Mouse (Mus musculus): ENCODE measurements at regions not wholly inside any gene's neighbourhood (a gene's known extent, or its start where the extent isn't known, plus 50 kb on each side); places are given as distances from the start of the nearest gene placed in this dataset.
"Not testable (repeated sequence)": the region's sequence is repeated elsewhere in the genome, so short reads cannot be mapped to it uniquely, and the experiment has no call there.

DNA sequence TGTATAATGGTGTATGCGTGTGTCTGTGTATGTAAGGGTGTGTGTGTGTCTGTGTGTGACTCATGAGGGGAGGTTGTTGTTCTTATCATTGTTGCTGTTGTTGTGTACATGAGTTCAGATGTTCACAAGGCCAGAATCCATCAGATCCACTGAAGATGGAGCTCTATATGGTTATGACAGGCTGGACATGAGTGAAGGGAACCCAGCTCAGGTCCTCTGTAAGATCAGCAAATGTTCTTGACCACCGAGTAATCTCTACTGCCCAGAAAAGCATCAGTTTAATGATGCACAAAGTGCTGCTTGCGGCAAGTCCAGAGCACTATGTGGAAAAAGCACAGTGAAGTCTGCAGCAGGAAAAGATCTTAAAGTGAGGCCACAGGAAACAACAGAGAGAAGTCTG is 77.5 kb downstream of the Gm15319 start:
- not testable (repeated sequence) for DNase-seq

DNA sequence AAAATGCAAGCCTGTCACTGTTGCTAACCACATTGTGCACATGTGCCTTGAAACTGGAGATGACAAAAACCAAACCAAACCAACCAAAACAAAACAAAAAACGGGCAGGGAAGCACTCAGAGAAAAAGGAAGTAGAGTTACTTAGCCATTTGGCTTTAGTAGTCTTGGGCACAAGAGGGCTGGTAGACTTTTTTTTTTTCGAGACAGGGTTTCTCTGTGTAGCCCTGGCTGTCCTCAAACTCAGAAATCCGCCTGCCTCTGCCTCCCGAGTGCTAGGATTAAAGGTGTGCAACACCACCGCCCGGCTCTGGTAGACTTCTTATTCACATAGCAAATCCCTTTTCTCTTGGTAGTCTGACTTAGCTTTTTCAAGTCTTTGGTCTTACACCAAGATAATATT is 78.2 kb downstream of the Gm15319 start:
- peak in 1 of 2 experiments; percentile 31 for DNase-seq

DNA sequence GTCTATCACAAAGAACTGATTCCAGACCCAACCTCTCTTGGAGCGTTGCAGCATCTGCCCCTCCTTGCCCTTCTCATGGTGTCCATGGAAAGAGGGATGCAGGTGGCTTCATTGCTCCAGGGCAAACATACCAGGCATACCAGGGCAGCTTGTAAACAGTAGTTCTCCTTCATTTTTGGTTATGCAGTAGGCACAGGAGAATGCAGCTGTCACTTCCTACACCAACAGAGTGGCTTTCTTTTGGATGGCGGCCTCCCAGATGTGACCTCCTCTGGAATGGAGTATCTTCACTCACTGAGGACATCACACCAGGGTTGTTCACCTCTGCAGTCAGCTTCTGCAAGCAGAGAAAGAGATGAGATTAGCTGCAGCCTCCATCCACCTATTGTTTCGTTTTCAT is 79.9 kb downstream of the Gm15319 start:
- DNase-seq: not testable (repeated sequence)

DNA sequence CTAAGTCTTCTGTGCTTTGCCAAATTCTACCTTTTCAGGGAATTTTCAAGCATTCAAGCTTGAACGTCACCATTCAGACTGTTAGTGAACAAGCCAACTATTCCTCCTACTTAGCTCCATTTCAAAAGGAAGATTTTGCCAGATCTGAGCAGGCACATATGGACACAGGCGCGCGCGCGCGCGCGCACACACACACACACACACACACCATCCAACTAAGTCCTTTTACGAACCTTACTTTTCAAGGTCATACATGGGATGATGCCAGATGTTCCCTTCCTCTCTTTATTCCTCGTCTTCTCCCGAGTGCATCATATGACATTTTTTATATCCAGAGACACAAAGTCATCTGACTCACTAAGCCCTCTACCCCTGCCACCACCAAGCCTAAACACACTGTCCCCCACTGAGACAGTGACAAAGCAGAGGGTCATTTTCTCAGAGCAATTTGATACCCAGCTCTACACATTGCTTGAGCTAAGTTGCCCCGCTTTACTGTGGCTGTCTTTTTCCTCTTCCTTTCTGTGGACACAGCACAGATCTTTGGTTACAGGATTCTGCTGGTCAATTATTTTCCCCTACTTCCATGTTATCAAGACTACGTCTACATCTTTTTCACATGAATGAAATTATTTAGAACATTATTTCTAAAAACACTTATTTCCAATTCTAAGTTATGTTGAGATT is 81.7 kb downstream of the Gm15319 start:
- not testable (repeated sequence) for DNase-seq

DNA sequence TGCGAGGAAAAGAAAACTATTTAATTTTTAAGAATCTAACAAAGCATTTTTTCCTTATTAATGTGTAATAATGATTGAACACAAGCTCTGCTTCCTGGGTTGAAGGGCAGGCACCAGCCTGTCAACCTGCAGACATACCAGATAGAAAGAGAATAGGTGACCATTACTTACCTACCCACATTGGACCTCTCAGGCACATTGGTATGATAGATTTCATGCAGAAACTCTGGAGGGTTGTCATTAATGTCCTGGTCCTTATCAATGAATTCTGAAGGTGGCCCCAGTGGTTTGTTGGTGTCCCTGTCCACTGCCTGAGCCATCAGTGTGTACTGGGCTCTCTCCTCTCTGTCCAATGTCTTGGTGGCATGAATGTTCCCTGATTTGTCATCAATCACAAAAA is 85.3 kb downstream of the Gm15319 start:
- not testable (repeated sequence) for DNase-seq

DNA sequence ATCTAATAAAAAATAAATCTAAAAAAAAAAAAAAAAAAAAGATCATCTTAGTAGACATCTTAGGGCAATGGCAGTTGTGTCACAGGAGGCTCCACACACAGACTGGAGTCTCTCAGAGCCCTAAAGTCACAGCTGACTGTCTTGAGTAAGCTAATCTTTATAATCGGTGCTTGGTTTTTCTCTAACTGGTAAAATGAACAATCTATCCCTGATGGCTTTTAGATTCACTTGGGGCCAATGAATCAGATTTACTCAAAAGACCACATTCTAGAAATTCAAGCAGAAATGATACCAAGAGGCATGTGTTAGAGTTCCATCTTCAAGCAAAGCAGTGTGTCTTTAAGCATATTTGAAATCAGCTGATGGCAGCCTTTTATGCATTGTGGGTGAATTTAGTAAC is 86.3 kb downstream of the Gm15319 start:
- DNase-seq: not testable (repeated sequence)

DNA sequence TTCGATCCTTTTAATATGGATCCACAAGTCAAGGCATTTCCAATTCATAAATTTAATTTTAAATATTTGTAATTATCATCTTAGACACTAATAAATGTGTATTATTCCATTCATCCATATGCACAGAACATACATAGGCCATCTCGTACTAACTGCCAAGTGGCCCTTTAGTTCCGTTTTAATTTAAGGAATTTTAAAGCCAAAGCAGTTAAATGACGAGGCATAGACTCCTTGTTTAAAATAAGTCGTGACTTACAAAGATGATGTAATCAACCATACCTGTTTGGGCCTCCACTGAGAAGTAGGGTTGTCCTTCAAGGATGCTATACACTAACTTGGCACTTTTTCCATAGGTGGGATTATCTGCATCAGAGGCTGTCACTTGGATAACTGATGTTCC is 89.2 kb downstream of the Gm15319 start:
- DNase-seq: not testable (repeated sequence)

DNA sequence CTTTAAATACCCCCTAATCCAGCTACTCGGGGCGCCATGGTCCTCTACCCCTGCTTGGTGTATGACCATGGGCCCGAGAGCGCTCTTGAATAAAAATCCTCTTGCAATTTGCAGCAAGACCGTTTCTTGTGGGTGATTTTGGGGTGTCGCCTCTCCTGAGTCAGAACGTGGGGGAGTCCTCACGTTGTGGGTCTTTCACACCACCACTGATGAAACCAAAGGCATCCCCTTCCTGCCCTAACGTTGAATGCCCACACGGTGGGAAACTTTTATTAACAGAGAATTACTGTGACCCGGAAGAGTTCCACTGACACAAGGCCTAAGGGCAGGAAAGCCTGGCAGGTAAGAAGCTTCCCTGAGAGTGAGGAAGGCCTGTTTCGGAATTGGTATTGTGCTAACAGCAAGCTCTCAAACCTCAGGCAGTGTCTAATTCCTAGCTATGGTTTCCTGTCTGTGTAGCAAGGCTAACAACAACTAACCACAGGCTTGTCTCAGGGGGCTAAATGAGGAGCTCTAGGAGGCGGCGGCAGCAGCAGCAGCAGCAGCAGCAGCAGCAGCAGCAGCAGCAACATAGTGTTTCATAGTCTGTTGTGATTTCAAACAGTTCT is 95.4 kb downstream of the Gm15319 start:
- peak in 1 of 2 experiments; percentile 13 for DNase-seq

DNA sequence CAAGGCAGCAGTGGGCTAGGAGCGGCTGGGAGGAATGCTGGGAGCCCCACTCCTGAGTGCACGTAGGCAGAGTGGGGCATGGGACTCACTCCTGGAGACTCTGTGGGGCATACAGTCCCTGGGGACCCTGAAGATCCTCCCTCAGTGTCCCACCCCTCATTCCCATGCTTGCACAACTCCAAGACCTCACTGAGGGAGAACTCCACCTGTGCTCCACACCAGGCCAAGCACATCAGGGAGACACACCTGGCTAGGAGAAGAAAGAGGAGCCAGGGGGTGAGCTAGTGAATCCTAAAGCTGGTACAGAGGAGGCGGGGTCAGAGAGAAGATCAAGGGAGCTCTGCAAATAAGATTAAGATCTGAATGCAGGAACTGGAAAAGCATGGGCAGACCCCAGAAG is 96.2 kb downstream of the Gm15319 start:
- peak; percentile 33 to 50 for DNase-seq

DNA sequence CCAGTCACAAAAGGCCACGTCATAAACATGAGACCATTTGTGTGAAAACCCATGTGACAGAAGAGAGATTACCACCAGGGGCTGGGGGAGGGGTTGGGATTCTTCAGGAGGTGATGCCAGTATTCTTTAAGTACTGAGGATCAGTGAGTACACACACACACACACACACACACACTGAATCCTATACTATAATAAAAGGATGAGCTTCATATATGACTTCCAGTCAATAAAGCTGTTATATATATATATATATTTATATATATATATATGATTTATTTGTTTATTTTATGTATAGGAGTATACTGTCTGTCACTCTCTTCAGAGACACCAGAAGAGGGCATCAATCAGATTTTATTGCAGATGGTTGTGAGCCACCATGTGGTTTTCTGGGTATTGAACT is 98.4 kb downstream of the Gm15319 start:
- DNase-seq: not testable (repeated sequence)

DNA sequence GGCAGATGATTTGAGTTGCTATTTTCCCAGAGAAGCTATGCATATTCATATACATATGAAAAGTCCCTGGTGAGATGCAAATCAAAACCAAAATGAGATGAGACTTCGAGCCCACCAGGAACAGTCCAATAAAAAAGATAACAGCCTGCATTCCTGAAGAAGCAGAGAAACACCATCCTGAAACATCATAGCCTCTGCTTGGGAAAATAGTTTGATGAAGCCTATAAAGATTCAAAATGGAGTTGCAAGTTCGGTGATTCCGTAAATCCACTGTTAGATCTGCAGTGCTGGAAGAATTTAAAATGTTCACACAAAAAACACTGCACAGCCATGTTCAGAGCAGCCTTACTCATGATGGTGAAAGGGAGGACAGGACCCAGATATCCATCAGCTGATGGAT is 98.9 kb downstream of the Gm15319 start:
- DNase-seq: peak in 1 of 2 experiments; percentile 11

DNA sequence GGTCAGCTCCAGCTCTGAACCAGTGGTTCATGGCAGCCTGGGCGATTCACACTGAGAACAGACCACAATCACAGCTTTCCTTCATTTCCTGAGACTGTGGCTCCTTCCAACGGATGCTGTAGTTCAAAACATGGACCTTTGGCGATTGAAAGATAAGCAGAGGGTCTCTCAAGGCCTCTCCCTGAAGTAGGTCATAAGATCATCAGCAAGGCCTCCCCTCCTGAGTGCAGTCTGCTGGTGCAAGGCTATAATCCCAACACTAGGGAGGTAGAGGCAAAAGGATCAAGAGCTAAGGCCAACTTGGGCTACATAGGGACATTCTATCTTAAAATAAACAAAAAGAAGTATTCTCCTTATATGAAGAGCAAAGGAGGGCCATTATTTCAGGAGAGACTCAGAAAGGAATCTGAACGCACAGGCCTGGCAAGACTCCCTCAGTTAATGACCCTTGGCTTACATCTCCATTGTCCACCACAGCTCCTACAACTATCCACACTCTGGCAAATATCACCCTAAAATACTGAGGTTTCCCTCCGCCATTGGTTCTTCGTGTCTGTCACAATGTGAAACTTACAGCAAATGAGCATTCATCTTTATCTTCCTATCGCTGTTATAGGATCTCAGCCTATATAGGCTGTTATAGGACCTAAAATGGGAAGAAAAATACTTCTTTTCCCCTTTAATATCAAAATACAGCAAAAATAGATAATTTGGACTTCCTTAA is 100.0 kb downstream of the Gm15319 start:
- peak in 1 of 2 experiments; percentile 31 for DNase-seq

DNA sequence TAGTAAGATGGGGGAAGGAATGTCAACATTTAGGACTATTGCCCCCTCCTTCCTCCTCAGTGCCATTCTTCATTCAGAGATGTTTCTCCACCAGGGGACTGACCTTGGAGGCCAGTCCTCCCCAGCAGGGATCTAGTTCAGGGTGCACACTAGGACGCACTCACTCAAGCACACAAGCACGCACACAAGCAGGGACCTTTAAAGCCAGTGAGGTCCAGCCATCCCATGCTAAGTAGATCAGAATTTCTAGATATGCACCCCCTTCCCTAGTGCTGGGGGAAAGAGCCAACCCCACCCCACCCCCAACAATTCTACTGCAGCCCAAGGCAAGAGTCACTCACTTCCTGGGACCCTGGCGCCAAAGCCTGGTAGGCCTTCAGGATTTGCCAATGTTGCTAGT is 100.8 kb downstream of the Gm15319 start:
- DNase-seq: peak in 1 of 2 experiments; percentile 7

DNA sequence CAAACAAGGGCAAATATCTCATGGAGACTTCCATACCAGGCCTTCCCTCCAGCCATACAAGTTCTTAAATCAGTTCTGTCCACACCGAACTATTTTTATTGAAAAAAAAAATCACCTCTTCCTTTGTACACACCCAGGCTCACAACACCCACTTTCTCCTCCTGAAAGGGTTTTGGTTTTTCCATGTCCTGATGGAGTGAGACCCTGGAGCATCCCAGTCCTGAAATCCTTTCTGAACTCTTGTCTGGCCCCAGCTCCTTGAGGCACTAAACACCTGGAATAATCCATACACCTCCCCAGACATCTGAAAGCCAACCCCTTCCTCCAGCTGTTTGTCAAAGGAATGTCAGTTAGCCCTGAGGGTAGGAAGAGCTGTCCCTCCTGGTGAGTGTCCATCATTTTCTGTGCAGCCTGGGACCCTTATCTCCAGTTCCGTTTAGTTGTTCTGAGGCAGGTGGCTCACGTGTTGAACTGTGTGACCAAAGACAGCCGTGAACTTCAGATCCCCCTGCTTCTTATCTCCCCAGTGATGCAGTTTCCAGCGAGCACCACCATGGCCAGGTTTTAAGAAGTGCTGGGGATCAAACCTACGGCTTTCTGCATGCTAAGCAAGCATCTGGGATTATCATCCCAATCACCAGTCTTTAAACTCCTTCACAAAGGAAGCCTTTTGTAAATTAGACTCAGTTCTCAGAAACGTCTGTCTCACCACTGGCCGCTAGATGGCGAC is 101.4 kb downstream of the Gm15319 start:
- not testable (repeated sequence) for DNase-seq

DNA sequence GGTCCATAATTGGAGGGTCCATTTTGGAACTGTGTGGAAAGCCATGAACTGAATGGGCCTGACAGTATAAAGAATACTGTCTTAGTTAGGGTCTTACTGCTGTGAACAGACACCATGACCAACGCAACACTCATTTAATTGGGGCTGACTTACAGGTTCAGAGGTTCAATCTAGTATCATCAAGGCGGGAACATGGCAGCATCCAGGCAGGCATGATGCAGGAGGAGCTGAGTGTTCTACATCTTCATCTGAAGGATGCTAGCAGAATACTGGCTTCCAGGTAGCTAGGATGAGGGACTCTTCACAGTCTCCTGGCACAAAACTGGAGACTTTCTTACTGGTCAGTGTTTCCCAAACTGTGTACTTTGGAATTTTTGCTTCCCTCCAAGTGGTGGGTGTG is 102.0 kb downstream of the Gm15319 start:
- DNase-seq: peak in 1 of 2 experiments; percentile 34

DNA sequence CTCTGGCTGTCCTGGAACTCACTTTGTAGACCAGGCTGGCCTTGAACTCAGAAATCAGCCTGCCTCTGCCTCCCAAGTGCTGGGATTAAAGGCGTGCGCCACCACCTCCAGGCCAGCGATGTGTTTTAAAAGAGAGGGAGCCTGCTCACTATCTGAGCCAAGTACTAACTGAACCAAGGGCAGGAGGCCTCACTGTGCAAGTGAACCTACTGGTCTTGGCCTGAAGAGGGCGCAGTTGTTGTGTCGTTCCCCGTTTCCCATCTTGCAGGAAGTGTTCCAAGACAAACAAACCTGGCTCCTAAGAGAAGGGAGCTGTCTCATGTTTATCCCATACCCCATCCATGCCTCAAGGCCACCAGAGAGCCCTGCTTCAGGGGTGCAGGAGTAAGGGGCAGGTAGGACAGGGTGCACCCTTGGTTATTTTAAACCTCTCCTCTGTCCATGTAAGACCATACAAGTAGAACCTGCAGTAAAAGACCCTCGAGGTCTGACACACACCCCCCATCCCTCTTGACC is 102.8 kb downstream of the Gm15319 start:
- peak in 1 of 2 experiments; percentile 6 for DNase-seq

DNA sequence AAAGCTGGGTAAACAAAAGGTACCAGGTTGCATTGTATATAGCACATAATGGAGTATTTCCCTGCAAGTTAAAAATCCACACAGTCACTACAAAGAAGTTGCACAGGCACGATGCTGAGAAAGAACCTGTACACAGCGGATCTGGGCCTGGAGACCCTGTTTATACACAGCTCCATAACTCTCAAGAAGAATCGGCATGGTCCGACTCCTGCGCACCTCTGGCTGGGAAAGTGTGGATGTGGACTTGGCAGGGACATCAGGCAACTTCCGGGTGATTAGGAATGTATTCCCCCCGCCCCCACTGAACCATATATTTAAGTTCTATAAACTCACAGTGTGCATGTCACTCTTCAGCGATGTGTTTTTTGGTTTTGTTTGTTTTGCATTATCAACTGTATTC is 103.3 kb downstream of the Gm15319 start:
- not testable (repeated sequence) for DNase-seq

All from spleen, adult 18-20 months (tissue).